Mouse (Mus musculus) myocyte (in vitro differentiated cells): ENCODE measurements around the gene Rnd2. TPM values are rescaled to one million over a fixed set of nuclear protein-coding genes. Genes with fewer than 3 reads are reported as not detected.
"Not testable (repeated sequence)": the region's sequence is repeated elsewhere in the genome, so short reads cannot be mapped to it uniquely, and the experiment has no call there.

ENCODE experiments used
- H3K27me3 ChIP-seq: one replicate; pipeline ENCODE4 v1.6.1; 2011; ENCODE audit not compliant: control insufficient read depth, insufficient read depth, insufficient read length
- H3K36me3 ChIP-seq: one replicate; pipeline ENCODE4 v1.6.1; 2011; ENCODE audit not compliant: control insufficient read depth, insufficient read depth
- H3K4me2 ChIP-seq: one replicate; pipeline ENCODE4 v1.6.1; 2011; ENCODE audit warnings: low read depth, control low read depth
- H3K4me3 ChIP-seq: one replicate; pipeline ENCODE4 v1.5.1; 2011; ENCODE audit warnings: mild to moderate bottlenecking, control low read depth, moderate library complexity
- H3K79me2 ChIP-seq: one replicate; pipeline ENCODE4 v1.6.1; 2011; ENCODE audit not compliant: control insufficient read depth, insufficient read depth
- H3ac ChIP-seq: one replicate; pipeline ENCODE4 v1.6.1; 2011; ENCODE audit not compliant: control insufficient read depth, insufficient read length
- CEBPB ChIP-seq: IDR thresholded peaks from 2 replicates; pipeline ENCODE4 v1.6.1; 2011; ENCODE audit warnings: mild to moderate bottlenecking, moderate library complexity; ENCODE audit not compliant: poor library complexity, insufficient read depth, severe bottlenecking
- E2F4 ChIP-seq: IDR thresholded peaks from one replicate; pipeline ENCODE4 v1.6.1; 2011; ENCODE audit warnings: mild to moderate bottlenecking, control low read depth, moderate library complexity; ENCODE audit not compliant: insufficient read depth
- MAX ChIP-seq: IDR thresholded peaks from one replicate; pipeline ENCODE4 v1.6.1; 2011; ENCODE audit warnings: low read depth, mild to moderate bottlenecking, control low read depth
- MYOD1 ChIP-seq, 3 experiments: IDR thresholded peaks; one replicate each; pipeline ENCODE4 v1.6.1; 2011; ENCODE audit warnings: control low read depth in 2 of 3, low read depth in 2 of 3, mild to moderate bottlenecking in 2 of 3, moderate library complexity in 1 of 3; ENCODE audit not compliant: insufficient read length in 2 of 3, control insufficient read depth in 1 of 3
- MYOG ChIP-seq, 3 experiments: IDR thresholded peaks; one replicate each; pipeline ENCODE4 v1.6.1; 2011; ENCODE audit warnings: control low read depth in 2 of 3, low read depth in 2 of 3, mild to moderate bottlenecking in 2 of 3; ENCODE audit not compliant: insufficient read length in 2 of 3, control insufficient read depth in 1 of 3, insufficient read depth in 1 of 3
- POLR2A ChIP-seq: IDR thresholded peaks from one replicate; pipeline ENCODE4 v1.6.1; 2011; ENCODE audit warnings: low read depth, mild to moderate bottlenecking, control low read depth, moderate library complexity; ENCODE audit not compliant: insufficient read length
- POLR2AphosphoS2 ChIP-seq: IDR thresholded peaks from one replicate; pipeline ENCODE4 v1.6.1; 2011; ENCODE audit warnings: low read depth, control low read depth; ENCODE audit not compliant: insufficient read length
- REST ChIP-seq: IDR thresholded peaks from one replicate; pipeline ENCODE4 v1.6.1; 2011; ENCODE audit warnings: mild to moderate bottlenecking, control low read depth, moderate library complexity; ENCODE audit not compliant: insufficient read depth, insufficient read length
- SRF ChIP-seq: IDR thresholded peaks from one replicate; pipeline ENCODE4 v1.6.1; 2011; ENCODE audit warnings: low read depth; ENCODE audit not compliant: control insufficient read depth, insufficient read length
- TCF12 ChIP-seq: IDR thresholded peaks from one replicate; pipeline ENCODE4 v1.6.1; 2011; ENCODE audit warnings: mild to moderate bottlenecking, control low read depth; ENCODE audit not compliant: poor library complexity, insufficient read depth, severe bottlenecking
- TCF3 ChIP-seq: IDR thresholded peaks from one replicate; pipeline ENCODE4 v1.6.1; 2011; ENCODE audit warnings: low read depth, control low read depth; ENCODE audit not compliant: insufficient read length
- USF1 ChIP-seq: IDR thresholded peaks from one replicate; pipeline ENCODE4 v1.6.1; 2011; ENCODE audit warnings: low read depth, mild to moderate bottlenecking, control low read depth, moderate library complexity
- polyA plus RNA-seq: library from polyadenylated mRNA; unstranded; fragments of >200 nt; fragmentation: generic; extraction: Trizol; gene quantifications from one replicate; pipeline ENCODE4 v1.2.1, GENCODE M21; 2012; ENCODE audit warnings: missing spikeins

Rnd2 gene
- polyA plus RNA-seq, 1 experiment, result 20.9 TPM

- H3K27me3 ChIP-seq, result no peaks in the 10 kb centered on the region
- peak overlapping the region; percentile 34 for H3K4me3 ChIP-seq
These were observed 17.0 kb upstream of the Rnd2 start for GRCm38 (mm10) chr11:101447786-101448185.

GRCm38 (mm10) chr11:101448274-101448746, 16.5 kb upstream of the Rnd2 start, which contains the start of gene Ifi35:
Gene Ifi35 (plus strand): TSS chr11:101448407.
- H3K79me2 ChIP-seq, result peaks cover 16% of the 10 kb centered on the region
- H3K4me2 ChIP-seq, result peak within 1 kb of the TSS; percentile 73
- H3K4me3 ChIP-seq, result peak within 1 kb of the TSS; percentile 34
- TF ChIP-seq POLR2AphosphoS2 (peak; percentile 74), POLR2A (peak; percentile 75), SRF (peak; percentile 32), MYOG (IDR thresholded peaks at IDR 0.05; ENCODE audit: control insufficient read depth in 1 of 3, insufficient read depth in 1 of 3, insufficient read length in 2 of 3, low read depth in 2 of 3) (no peak)
- peaks cover 27% of the 10 kb centered on the region for H3K36me3 ChIP-seq
- H3ac ChIP-seq, result peak within 1 kb of the TSS; percentile 3
- no peaks in the 10 kb centered on the region for H3K27me3 ChIP-seq

More at GRCm38 (mm10) chr11:101447786-101448185, 17.0 kb upstream of the Rnd2 start:
- Histone ChIP-seq H3ac (peak overlapping the region; percentile 3), H3K79me2 (peaks cover 22% of the 10 kb centered on the region), H3K36me3 (peaks cover 32% of the 10 kb centered on the region), H3K4me2 (peak overlapping the region; percentile 73)
- TF ChIP-seq MAX (no peak), REST (no peak), TCF12 (no peak), MYOG (IDR thresholded peaks at IDR 0.05; ENCODE audit: control insufficient read depth in 1 of 3, insufficient read depth in 1 of 3, insufficient read length in 2 of 3, low read depth in 2 of 3) (no peak), POLR2AphosphoS2 (no peak), MYOD1 (IDR thresholded peaks at IDR 0.05; ENCODE audit: control insufficient read depth in 1 of 3, insufficient read length in 2 of 3, low read depth in 2 of 3) (no peak), USF1 (no peak), E2F4 (no peak), TCF3 (no peak), SRF (no peak), CEBPB (no peak), POLR2A (no peak)

GRCm38 (mm10) chr11:101448899-101449298, 15.9 kb upstream of the Rnd2 start:
- Histone ChIP-seq H3K4me2 (peak overlapping the region; percentile 73), H3ac (peak overlapping the region; percentile 3), H3K27me3 (no peaks in the 10 kb centered on the region), H3K79me2 (peaks cover 11% of the 10 kb centered on the region), H3K36me3 (peaks cover 21% of the 10 kb centered on the region), H3K4me3 (peak overlapping the region; percentile 34)
- TF ChIP-seq REST (no peak), MYOG (IDR thresholded peaks at IDR 0.05; ENCODE audit: control insufficient read depth in 1 of 3, insufficient read depth in 1 of 3, insufficient read length in 2 of 3, low read depth in 2 of 3) (no peak), MYOD1 (IDR thresholded peaks at IDR 0.05; ENCODE audit: control insufficient read depth in 1 of 3, insufficient read length in 2 of 3, low read depth in 2 of 3) (no peak), POLR2AphosphoS2 (no peak), TCF12 (no peak), CEBPB (no peak), POLR2A (no peak), USF1 (no peak), TCF3 (no peak), MAX (no peak), E2F4 (no peak), SRF (no peak)

- H3K36me3 ChIP-seq, result peaks cover 14% of the 10 kb centered on the region
- peak overlapping the region; percentile 73 for H3K4me2 ChIP-seq
- not testable (repeated sequence) for H3K4me3 ChIP-seq, H3K27me3 ChIP-seq, H3K79me2 ChIP-seq, H3ac ChIP-seq
These were observed 15.2 kb upstream of the Rnd2 start for GRCm38 (mm10) chr11:101449596-101449995.

GRCm38 (mm10) chr11:101450394-101450793, 14.4 kb upstream of the Rnd2 start:
- Histone ChIP-seq H3K36me3 (peaks cover 6% of the 10 kb centered on the region), H3K27me3 (no peaks in the 10 kb centered on the region), H3K4me2 (no peak overlapping the region), H3K79me2 (no peaks in the 10 kb centered on the region), H3ac (no peak overlapping the region), H3K4me3 (no peak overlapping the region)
- TF ChIP-seq POLR2A, result no peak
- no peak for TF ChIP-seq USF1
- TF ChIP-seq MYOG (IDR thresholded peaks at IDR 0.05; ENCODE audit: control insufficient read depth in 1 of 3, insufficient read depth in 1 of 3, insufficient read length in 2 of 3, low read depth in 2 of 3), result no peak
- TF ChIP-seq SRF, result no peak
- TF ChIP-seq CEBPB, result no peak
